Mouse (Mus musculus) heart, adult 18-20 months (tissue): ENCODE results near the gene Ddx46. TPM values are rescaled to one million over a fixed set of nuclear protein-coding genes. Genes with fewer than 3 reads are reported as not detected.
"Not testable (repeated sequence)": the region's sequence is repeated elsewhere in the genome, so short reads cannot be mapped to it uniquely, and the experiment has no call there.

Source experiments
- DNase-seq, 2 experiments: peaks; one replicate each; pipeline ENCODE4 v3.0.0; 2021 to 2022; ENCODE audit warnings: mixed read lengths in 1 of 2
- long read RNA-seq, 2 experiments: library from polyadenylated mRNA; stranded (forward); transcript quantifications; one replicate each; pipeline ENCODE4 v2.0.0; 2021
- total RNA-seq, 2 experiments: library from RNA; stranded (reverse); gene quantifications; 2 replicates each; pipeline ENCODE4 v1.2.3; 2021

Ddx46 gene
- total RNA-seq: 10 to 100 TPM; 19.2 to 22.3 TPM
- long read RNA-seq, experiment 1, full-length matches to known transcripts: 6 of 8 reads
- long read RNA-seq, experiment 1, partial matches to known transcripts: 0 of 8 reads
- long read RNA-seq, experiment 1, other reads (novel, unspliced or antisense): 2 of 8 reads
- long read RNA-seq, experiment 2, full-length matches to known transcripts: 1 of 2 reads
- long read RNA-seq, experiment 2, partial matches to known transcripts: 0 of 2 reads
- long read RNA-seq, experiment 2, other reads (novel, unspliced or antisense): 1 of 2 reads

DNA sequence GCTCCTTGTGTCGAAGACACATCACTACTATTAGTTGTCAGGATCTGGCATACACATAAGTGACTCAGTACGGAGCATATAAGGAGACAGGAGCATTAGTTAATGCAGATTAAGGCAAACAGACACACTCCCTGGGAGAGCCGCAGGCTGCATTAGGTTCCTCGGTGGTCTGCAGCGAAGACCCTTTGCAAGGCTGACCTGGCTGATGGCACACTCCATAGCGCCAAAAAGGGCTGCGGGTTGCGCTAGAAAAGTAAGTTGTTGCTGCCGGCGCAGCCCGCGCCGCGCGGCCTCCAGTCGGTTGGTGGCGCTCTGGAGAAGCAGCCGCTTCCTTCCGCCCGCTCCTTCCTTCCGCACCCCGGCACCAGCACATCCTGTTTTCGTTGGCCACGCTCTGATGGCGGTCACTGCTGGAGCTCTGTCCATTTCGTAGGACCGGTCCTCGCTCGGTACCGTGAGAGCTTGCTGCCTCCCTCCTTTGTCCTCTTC, at the start of gene Ddx46:
Ddx46 (plus strand) TSS at position 389 of the 489 bp plus-strand sequence.
- peak; percentile 90 to 91 for DNase-seq

DNA sequence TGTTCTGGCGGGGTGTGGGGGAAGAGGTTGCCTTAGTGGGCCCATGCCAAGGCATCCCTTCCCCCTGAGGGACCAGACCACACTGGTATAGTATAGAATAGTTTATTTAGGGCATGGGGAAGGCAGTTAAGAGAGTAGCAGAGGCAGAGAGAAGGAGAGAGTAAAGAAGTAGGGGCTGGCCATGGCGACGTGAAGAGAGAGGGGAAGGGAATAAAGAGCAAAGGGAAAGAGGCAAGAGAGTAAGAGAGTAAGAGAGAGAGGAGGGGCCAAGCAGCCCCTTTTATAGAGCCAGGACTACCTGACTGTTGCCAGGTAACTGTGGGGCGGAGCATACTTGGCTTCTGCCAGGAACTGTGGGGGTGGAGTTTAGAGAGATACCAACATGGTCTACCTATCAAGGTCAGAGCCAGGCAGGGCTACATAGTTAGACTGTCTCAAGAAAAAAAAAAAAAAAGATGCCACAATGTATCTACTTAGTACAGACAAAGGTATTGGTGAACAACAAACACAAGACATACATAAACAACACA, 42.8 kb upstream of the Ddx46 start:
- DNase-seq: no peak

GRCm38 (mm10) chr13:55592512-55593253, 42.1 kb upstream of the Ddx46 start:
- peak; percentile 95 to 97 for DNase-seq

- no peak for DNase-seq
Observed at GRCm38 (mm10) chr13:55593254-55593747, 41.5 kb upstream of the Ddx46 start.

DNA sequence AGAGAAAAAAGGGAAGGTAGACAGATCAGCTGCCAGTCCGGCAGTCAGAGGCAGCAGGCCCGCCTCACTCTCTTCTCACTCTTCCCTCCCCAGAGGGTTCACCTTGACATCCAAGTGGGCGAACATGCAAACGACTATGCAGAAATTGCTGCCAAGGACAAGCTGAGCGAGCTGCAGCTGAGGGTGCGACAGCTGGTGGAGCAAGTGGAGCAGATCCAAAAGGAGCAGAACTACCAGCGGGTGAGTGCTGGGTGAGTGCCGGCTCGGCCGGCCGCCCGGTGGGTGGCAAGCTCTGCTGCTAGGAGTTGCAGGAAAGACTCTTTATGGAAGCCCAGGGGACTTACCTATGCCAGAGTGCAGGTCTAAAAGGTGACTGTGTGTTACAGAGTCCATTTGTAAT, 39.5 kb upstream of the Ddx46 start:
- DNase-seq: peak in 1 of 2 experiments; percentile 32

DNA sequence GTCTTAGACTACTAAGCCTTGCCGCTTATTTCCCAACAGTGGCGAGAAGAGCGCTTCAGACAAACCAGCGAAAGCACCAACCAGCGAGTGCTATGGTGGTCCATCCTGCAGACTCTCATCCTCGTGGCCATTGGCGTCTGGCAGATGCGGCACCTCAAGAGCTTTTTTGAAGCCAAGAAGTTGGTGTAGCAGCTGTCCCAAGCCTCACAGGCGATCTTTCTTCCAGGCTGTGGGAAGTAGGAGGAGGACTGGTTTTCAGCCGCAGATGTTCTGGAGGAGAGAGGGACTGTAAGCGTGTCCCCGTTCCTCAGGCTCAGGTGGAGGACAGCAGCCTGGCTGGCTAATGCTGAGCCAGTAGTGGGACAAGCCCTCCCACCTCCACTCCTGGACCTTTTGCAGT, 38.0 kb upstream of the Ddx46 start:
- DNase-seq: no peak

- peak; percentile 89 to 93 for DNase-seq
Observed at GRCm38 (mm10) chr13:55599566-55600540, 35.0 kb upstream of the Ddx46 start, which contains the start of gene B4galt7. B4galt7 (plus strand) TSS chr13:55599896.

DNA sequence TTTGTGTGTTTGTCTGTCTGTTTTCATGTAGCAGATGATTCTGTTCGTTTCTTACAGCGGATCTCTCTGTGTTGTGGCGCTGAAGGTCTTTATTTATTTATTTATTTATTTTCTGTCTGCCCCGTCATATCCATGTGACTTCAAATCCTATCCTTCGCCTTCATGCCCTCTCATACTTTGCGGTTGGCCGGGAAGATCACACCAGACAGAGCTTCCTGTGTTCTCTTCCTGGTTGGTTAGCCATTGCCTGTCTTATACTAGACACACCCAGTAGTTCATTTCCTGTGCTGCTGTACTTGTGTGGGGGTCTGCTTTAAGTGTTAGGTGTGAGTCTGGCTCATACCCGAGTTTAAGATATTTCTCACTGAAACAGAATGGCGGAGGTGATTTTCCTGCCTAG, 34.2 kb upstream of the Ddx46 start:
- peak in 1 of 2 experiments; percentile 24 for DNase-seq

- peak; percentile 70 to 93 for DNase-seq
Observed at GRCm38 (mm10) chr13:55601611-55602010, 33.2 kb upstream of the Ddx46 start.

DNA sequence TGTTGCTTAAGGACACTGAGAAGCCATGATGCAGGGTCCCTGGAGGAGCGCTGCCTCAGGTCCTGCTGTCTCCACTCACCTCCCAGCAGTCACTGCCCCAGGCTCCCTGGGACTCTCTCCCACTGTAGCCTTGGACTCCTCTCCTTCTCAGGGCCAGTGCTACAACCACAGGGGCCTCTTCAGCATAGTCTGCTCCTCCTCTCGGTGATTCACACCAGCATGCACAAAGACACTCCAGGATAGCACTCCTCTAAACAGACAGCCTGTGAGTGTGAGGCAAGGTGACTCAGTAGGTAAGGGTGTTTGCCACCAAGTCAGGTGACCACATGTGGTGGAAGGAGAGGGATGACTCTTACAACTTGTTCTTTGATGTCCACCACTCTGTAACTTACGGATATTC, 30.2 kb upstream of the Ddx46 start:
- no peak for DNase-seq

DNA sequence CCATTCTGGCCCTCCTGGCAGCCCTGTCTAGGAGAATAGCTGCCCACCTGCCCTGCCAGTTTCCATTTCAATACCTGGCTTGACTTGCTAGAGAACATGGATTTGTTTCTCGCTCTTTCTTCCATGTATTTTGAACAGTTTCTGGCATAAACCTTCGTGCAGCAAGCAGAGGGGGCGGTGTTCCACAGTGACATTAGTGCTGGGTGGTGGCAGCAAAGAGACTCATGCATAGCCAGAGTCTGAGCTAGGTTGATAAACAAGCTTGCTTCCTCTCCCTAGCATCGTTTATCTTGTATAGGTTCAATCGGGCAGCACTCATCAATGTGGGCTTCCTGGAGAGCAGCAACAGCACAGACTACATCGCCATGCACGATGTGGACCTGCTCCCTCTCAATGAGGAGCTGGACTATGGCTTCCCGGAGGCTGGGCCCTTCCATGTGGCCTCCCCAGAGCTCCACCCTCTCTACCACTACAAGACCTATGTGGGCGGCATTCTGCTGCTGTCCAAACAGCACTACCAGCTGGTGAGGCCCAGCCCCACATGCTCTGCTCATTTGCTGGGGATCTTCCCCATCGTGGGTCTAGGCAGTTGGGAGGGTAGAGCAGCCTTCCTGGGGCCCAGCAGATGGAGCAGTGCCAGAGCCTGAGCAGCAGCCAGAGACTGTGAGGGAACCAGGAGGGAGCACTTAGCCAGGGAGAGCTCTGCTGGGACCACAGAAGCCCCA, 27.8 kb upstream of the Ddx46 start:
- no peak for DNase-seq

DNA sequence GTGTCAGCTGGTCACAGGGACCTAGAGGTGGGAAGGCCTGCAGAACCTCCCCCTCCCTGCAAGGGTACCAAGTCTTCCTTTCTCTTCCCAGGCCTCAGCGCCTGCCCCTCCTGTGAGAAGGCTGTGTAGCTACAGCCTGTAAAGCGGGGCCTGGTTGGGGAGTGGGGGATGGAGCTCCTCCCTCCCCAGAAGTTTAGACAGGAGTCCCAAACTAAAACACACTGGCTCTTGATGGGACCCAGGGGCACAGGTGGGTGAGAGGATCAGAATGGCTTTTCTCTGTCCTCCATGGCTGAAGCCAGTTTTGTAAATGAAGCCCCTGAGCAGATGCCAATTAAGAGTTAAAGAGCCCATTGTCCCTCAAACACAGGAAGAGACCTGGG, 27.2 kb upstream of the Ddx46 start:
- no peak for DNase-seq

DNA sequence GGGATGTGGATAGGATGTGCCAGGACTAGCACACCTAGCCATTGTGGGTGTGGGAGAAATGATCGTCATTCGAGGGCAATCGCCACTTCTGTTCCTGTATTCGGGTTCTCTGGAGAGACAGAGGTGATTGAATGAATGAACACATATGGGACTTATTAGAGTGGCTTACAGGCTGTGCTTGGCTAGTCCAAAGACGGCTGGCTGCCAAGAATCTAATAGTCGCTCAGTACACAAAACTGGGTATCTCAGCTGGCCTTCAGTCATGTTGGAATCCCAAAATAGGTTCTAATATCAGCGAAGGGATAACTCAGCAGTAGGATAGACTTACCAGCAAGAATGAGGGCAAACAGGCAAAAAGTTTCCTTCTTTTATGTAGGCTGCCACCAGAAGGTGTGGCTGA, 22.8 kb upstream of the Ddx46 start:
- DNase-seq: peak in 1 of 2 experiments; percentile 51

DNA sequence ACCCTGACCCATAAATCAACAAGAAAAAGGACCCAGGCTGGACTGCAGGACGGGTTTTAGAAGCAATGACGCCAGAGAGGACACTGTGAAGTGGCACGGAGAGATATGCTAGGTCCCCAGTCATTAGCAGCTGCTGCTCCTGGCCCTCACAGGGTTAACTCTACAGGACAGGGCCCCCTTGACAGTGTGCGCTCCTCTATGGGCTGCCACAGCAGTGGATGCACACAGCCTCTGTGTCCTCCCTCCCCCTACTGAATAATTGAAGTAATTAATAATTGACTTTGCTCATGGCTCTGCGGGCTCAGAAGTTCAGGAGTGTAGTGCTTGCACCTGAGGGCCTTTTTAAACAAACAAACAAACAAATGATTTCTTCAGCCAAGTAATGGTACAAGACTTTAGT, 21.4 kb upstream of the Ddx46 start:
- DNase-seq: no peak

GRCm38 (mm10) chr13:55619328-55619727, 15.5 kb upstream of the Ddx46 start:
- DNase-seq: no peak

DNA sequence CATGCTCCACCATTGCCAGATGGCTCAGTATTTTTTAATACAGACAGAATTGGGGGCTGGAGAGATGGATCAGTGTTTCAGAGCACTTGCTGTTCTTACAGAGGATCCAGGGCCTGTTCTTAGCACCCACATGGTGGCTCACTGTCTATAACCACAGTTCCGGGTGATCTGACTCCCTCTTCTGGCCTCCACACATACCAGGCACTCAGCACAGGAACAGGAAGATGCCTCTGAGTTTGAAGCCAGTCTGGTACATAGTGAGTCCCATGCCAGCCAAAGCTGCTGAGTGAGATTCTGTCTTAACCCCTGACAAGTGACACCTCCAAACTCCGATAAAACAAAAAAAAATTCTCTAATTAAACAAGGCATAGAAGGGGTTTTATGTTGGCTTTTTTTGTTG, 14.6 kb upstream of the Ddx46 start:
- DNase-seq: no peak

- not testable (repeated sequence) for DNase-seq
Observed at GRCm38 (mm10) chr13:55622156-55622648, 12.6 kb upstream of the Ddx46 start.

DNA sequence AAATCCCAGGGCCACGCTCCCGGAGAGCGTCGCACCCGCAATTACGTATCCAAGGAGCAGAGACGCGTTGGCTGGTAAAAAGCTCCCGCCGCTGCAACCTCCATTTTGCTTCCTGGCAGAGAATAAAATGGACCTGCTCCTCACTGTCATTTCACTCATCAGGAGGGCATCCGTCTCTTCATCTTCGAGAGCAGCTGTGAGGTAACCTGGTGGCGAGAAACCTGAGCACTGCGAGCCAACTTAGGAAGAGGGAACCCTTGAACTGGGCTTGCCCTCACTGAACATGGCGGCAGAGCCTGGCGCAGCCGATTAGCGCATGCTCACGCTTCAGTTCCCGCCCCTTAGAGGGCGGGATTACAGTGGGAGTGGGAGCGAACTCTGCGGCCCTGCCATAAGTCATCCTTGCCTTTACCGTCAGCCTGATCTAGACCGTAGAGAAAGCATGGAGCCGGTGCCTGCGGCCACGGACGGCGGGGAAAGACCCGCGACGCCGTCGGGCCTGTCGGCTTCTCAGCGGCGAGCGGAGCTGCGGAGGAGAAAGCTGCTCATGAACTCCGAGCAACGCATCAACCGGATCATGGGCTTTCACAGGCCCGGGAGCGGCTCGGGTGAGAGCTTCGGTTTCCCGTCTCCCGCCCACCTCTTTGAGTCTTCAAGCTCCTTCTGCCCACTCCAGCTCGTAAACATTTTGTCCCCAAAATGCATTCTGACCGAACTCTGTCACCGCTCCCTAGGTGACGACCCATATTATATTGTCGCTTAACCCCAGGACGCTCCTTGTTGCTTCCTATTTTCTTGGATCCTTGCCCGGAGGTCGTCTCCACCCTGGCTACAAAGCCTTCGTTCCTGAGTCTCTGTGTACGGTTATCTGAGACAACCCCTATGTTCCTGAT, 11.9 kb upstream of the Ddx46 start, which contains the start of gene Caml:
Caml (plus strand) TSS at position 357 of the 893 bp plus-strand sequence.
- DNase-seq: peak; percentile 93 to 95

DNA sequence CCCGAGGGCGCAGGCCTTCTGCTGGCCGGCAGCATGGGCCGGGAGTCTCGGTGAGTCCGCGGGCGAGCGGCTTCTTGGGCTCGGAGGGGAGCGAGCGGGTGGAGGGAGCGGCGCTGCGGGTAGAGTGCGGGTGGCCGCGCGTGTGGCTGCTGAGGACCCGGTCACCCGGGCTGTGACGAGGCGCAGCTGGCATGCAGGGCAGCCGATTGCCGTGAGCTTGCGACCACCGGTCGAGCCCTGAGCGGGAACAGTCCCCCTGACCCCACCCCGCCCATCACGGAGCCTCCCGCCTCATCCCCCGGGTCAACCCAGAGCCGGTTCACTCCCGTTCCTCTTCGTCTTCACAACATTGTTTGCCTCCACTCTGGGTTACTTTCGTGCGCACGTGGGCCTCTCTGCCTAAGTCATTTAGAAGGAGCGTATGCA, 332 bp downstream of the Ddx46 start:
- peak in 1 of 2 experiments; percentile 16 for DNase-seq
